Mouse (Mus musculus): ENCODE measurements at regions not wholly inside any gene's neighbourhood (a gene's known extent, or its start where the extent isn't known, plus 50 kb on each side); places are given as distances from the start of the nearest gene placed in this dataset.

- no peak for DNase-seq (ENCODE audit: low read depth)
Observed at GRCm38 (mm10) chr14:71432364-71432763, 832.7 kb upstream of the Fam160b2 start.

Data from c-Kit-positive CD71-positive TER-119-negative erythroid progenitor cells, embryonic 14.5 days (primary cell).